Mouse (Mus musculus): Measurements from ENCODE around the gene Zfp597. TPM values are rescaled to one million over a fixed set of nuclear protein-coding genes. Genes with fewer than 3 reads are reported as not detected.

The Zfp597 gene
- polyA plus RNA-seq (2014; fragmentation: Nextera tagmentation; extraction: Ambion mirVana), result 16.2 and 18.5 TPM in 2 replicates

GRCm38 (mm10) chr16:3884201-3885064 is at the start of gene Zfp597, which contains the start of gene Gm20695:
TSS of gene Zfp597 (minus strand) at chr16:3884561.
TSS of gene Gm20695 (plus strand) at chr16:3884648.
- H3K27me3 ChIP-seq (ENCODE audit: control insufficient read depth, insufficient read depth, low read length), result no peaks in the 10 kb centered on the region
- ATAC-seq (ENCODE audit: low FRiP score, low TSS enrichment) (peak; percentile 99), DNase-seq (peak; percentile 97)
- peak within 1 kb of the TSS; percentile 95 for H3K27ac ChIP-seq (replicated peaks; ENCODE audit: low read depth, low read length)
- H3K4me1 ChIP-seq (ENCODE audit: control insufficient read depth, insufficient read depth, low read length), result peaks cover 14% of the 10 kb centered on the region
- no peaks in the 10 kb centered on the region for H3K9me3 ChIP-seq (ENCODE audit: control insufficient read depth, low read length)
- peak within 1 kb of the TSS; percentile 88 for H3K9ac ChIP-seq (replicated peaks; ENCODE audit: low read length)
- under 1% methylated on average over 88 of the region's 88 CpGs for WGBS
- no peaks in the 10 kb centered on the region for H3K36me3 ChIP-seq (ENCODE audit: control insufficient read depth, insufficient read depth, low read length)
- H3K4me2 ChIP-seq (ENCODE audit: low read length), result peak within 1 kb of the TSS; percentile 82
- H3K4me3 ChIP-seq (replicated peaks; ENCODE audit: low read depth, low read length), result peak within 1 kb of the TSS; percentile 92

- Histone ChIP-seq H3K36me3 (ENCODE audit: control insufficient read depth, insufficient read depth, low read length) (peaks cover 83% of the 10 kb centered on the region), H3K9me3 (ENCODE audit: control insufficient read depth, low read length) (no peaks in the 10 kb centered on the region), H3K4me2 (ENCODE audit: low read length) (no peak overlapping the region), H3K9ac (replicated peaks; ENCODE audit: low read length) (no peak overlapping the region), H3K4me3 (replicated peaks; ENCODE audit: low read depth, low read length) (no peak overlapping the region), H3K27ac (replicated peaks; ENCODE audit: low read depth, low read length) (no peak overlapping the region), H3K4me1 (ENCODE audit: control insufficient read depth, insufficient read depth, low read length) (no peaks in the 10 kb centered on the region), H3K27me3 (ENCODE audit: control insufficient read depth, insufficient read depth, low read length) (no peaks in the 10 kb centered on the region)
- DNase-seq, result no peak
- WGBS, result 95% methylated on average over 1 of the region's 1 CpGs
- ATAC-seq (ENCODE audit: low FRiP score, low TSS enrichment), result no peak
Observed at GRCm38 (mm10) chr16:3934091-3934490, 49.7 kb upstream of the Zfp597 start.

GRCm38 (mm10) chr16:3933536-3933935 is 49.2 kb upstream of the Zfp597 start:
- Histone ChIP-seq H3K9ac (replicated peaks; ENCODE audit: low read length) (no peak overlapping the region), H3K27me3 (ENCODE audit: control insufficient read depth, insufficient read depth, low read length) (no peaks in the 10 kb centered on the region), H3K27ac (replicated peaks; ENCODE audit: low read depth, low read length) (no peak overlapping the region), H3K9me3 (ENCODE audit: control insufficient read depth, low read length) (no peaks in the 10 kb centered on the region), H3K36me3 (ENCODE audit: control insufficient read depth, insufficient read depth, low read length) (peaks cover 81% of the 10 kb centered on the region), H3K4me1 (ENCODE audit: control insufficient read depth, insufficient read depth, low read length) (no peaks in the 10 kb centered on the region), H3K4me3 (replicated peaks; ENCODE audit: low read depth, low read length) (no peak overlapping the region), H3K4me2 (ENCODE audit: low read length) (no peak overlapping the region)
- DNase-seq (no peak), ATAC-seq (ENCODE audit: low FRiP score, low TSS enrichment) (no peak)
- 98% methylated on average over 6 of the region's 6 CpGs for WGBS

- 82% methylated on average over 7 of the region's 7 CpGs for WGBS
- ATAC-seq (ENCODE audit: low FRiP score, low TSS enrichment) (no peak), DNase-seq (no peak)
- H3K27me3 ChIP-seq (ENCODE audit: control insufficient read depth, insufficient read depth, low read length), result no peaks in the 10 kb centered on the region
- no peaks in the 10 kb centered on the region for H3K4me1 ChIP-seq (ENCODE audit: control insufficient read depth, insufficient read depth, low read length)
- peaks cover 75% of the 10 kb centered on the region for H3K36me3 ChIP-seq (ENCODE audit: control insufficient read depth, insufficient read depth, low read length)
- no peak overlapping the region for H3K4me2 ChIP-seq (ENCODE audit: low read length)
- no peak overlapping the region for H3K27ac ChIP-seq (replicated peaks; ENCODE audit: low read depth, low read length)
- H3K9ac ChIP-seq (replicated peaks; ENCODE audit: low read length), result no peak overlapping the region
- no peaks in the 10 kb centered on the region for H3K9me3 ChIP-seq (ENCODE audit: control insufficient read depth, low read length)
- H3K4me3 ChIP-seq (replicated peaks; ENCODE audit: low read depth, low read length), result no peak overlapping the region
Observed at GRCm38 (mm10) chr16:3929151-3929550, 44.8 kb upstream of the Zfp597 start.

GRCm38 (mm10) chr16:3928582-3928981 is 44.2 kb upstream of the Zfp597 start:
- H3K27ac ChIP-seq (replicated peaks; ENCODE audit: low read depth, low read length), result no peak overlapping the region
- no peaks in the 10 kb centered on the region for H3K9me3 ChIP-seq (ENCODE audit: control insufficient read depth, low read length)
- no peak overlapping the region for H3K4me3 ChIP-seq (replicated peaks; ENCODE audit: low read depth, low read length)
- no peak for ATAC-seq (ENCODE audit: low FRiP score, low TSS enrichment)
- H3K36me3 ChIP-seq (ENCODE audit: control insufficient read depth, insufficient read depth, low read length), result peaks cover 76% of the 10 kb centered on the region
- WGBS, result 83% methylated on average over 1 of the region's 1 CpGs
- H3K4me2 ChIP-seq (ENCODE audit: low read length), result no peak overlapping the region
- no peaks in the 10 kb centered on the region for H3K4me1 ChIP-seq (ENCODE audit: control insufficient read depth, insufficient read depth, low read length)
- no peaks in the 10 kb centered on the region for H3K27me3 ChIP-seq (ENCODE audit: control insufficient read depth, insufficient read depth, low read length)
- DNase-seq, result no peak
- H3K9ac ChIP-seq (replicated peaks; ENCODE audit: low read length), result no peak overlapping the region

GRCm38 (mm10) chr16:3923966-3924365 is 39.6 kb upstream of the Zfp597 start:
- no peaks in the 10 kb centered on the region for H3K27me3 ChIP-seq (ENCODE audit: control insufficient read depth, insufficient read depth, low read length)

GRCm38 (mm10) chr16:3923515-3923914 is 39.2 kb upstream of the Zfp597 start:
- no peaks in the 10 kb centered on the region for H3K4me1 ChIP-seq (ENCODE audit: control insufficient read depth, insufficient read depth, low read length)
- no peak overlapping the region for H3K27ac ChIP-seq (replicated peaks; ENCODE audit: low read depth, low read length)
- ATAC-seq (ENCODE audit: low FRiP score, low TSS enrichment) (no peak), DNase-seq (no peak)
- H3K9ac ChIP-seq (replicated peaks; ENCODE audit: low read length), result no peak overlapping the region
- H3K4me3 ChIP-seq (replicated peaks; ENCODE audit: low read depth, low read length), result no peak overlapping the region
- no peak overlapping the region for H3K4me2 ChIP-seq (ENCODE audit: low read length)
- peaks cover 65% of the 10 kb centered on the region for H3K36me3 ChIP-seq (ENCODE audit: control insufficient read depth, insufficient read depth, low read length)
- H3K27me3 ChIP-seq (ENCODE audit: control insufficient read depth, insufficient read depth, low read length), result no peaks in the 10 kb centered on the region
- H3K9me3 ChIP-seq (ENCODE audit: control insufficient read depth, low read length), result no peaks in the 10 kb centered on the region
- WGBS, result 94% methylated on average over 3 of the region's 3 CpGs

More at GRCm38 (mm10) chr16:3923966-3924365, 39.6 kb upstream of the Zfp597 start:
- Histone ChIP-seq H3K9me3 (ENCODE audit: control insufficient read depth, low read length) (no peaks in the 10 kb centered on the region), H3K4me3 (replicated peaks; ENCODE audit: low read depth, low read length) (no peak overlapping the region), H3K36me3 (ENCODE audit: control insufficient read depth, insufficient read depth, low read length) (peaks cover 68% of the 10 kb centered on the region), H3K9ac (replicated peaks; ENCODE audit: low read length) (no peak overlapping the region), H3K27ac (replicated peaks; ENCODE audit: low read depth, low read length) (no peak overlapping the region), H3K4me1 (ENCODE audit: control insufficient read depth, insufficient read depth, low read length) (no peaks in the 10 kb centered on the region), H3K4me2 (ENCODE audit: low read length) (no peak overlapping the region)
- DNase-seq, result no peak
- no peak for ATAC-seq (ENCODE audit: low FRiP score, low TSS enrichment)
- WGBS, result 96% methylated on average over 4 of the region's 4 CpGs

- Histone ChIP-seq H3K4me1 (ENCODE audit: control insufficient read depth, insufficient read depth, low read length) (no peaks in the 10 kb centered on the region), H3K4me2 (ENCODE audit: low read length) (no peak overlapping the region), H3K4me3 (replicated peaks; ENCODE audit: low read depth, low read length) (no peak overlapping the region), H3K36me3 (ENCODE audit: control insufficient read depth, insufficient read depth, low read length) (peaks cover 64% of the 10 kb centered on the region), H3K9ac (replicated peaks; ENCODE audit: low read length) (no peak overlapping the region), H3K27me3 (ENCODE audit: control insufficient read depth, insufficient read depth, low read length) (no peaks in the 10 kb centered on the region), H3K27ac (replicated peaks; ENCODE audit: low read depth, low read length) (no peak overlapping the region), H3K9me3 (ENCODE audit: control insufficient read depth, low read length) (no peaks in the 10 kb centered on the region)
- ATAC-seq (ENCODE audit: low FRiP score, low TSS enrichment) (no peak), DNase-seq (no peak)
- WGBS, result 96% methylated on average over 2 of the region's 2 CpGs
Observed at GRCm38 (mm10) chr16:3920756-3921155, 36.4 kb upstream of the Zfp597 start.

GRCm38 (mm10) chr16:3909118-3909517 is 24.8 kb upstream of the Zfp597 start:
- ATAC-seq (ENCODE audit: low FRiP score, low TSS enrichment) (no peak), DNase-seq (no peak)
- 9% methylated on average over 20 of the region's 20 CpGs for WGBS

More at GRCm38 (mm10) chr16:3909118-3909517, 24.8 kb upstream of the Zfp597 start:
- peaks cover 12% of the 10 kb centered on the region for H3K4me1 ChIP-seq (ENCODE audit: control insufficient read depth, insufficient read depth, low read length)
- no peaks in the 10 kb centered on the region for H3K9me3 ChIP-seq (ENCODE audit: control insufficient read depth, low read length)
- H3K4me3 ChIP-seq (replicated peaks; ENCODE audit: low read depth, low read length), result peak overlapping the region; percentile 58
- peak overlapping the region; percentile 68 for H3K9ac ChIP-seq (replicated peaks; ENCODE audit: low read length)
- peak overlapping the region; percentile 79 for H3K27ac ChIP-seq (replicated peaks; ENCODE audit: low read depth, low read length)
- peaks cover 53% of the 10 kb centered on the region for H3K36me3 ChIP-seq (ENCODE audit: control insufficient read depth, insufficient read depth, low read length)
- H3K4me2 ChIP-seq (ENCODE audit: low read length), result peak overlapping the region; percentile 76
- H3K27me3 ChIP-seq (ENCODE audit: control insufficient read depth, insufficient read depth, low read length), result no peaks in the 10 kb centered on the region

Measured in midbrain, embryonic 14.5 days (tissue).